13 mouse cellular contexts compared by ENCODE assay signal in the genomic region with DNA sequence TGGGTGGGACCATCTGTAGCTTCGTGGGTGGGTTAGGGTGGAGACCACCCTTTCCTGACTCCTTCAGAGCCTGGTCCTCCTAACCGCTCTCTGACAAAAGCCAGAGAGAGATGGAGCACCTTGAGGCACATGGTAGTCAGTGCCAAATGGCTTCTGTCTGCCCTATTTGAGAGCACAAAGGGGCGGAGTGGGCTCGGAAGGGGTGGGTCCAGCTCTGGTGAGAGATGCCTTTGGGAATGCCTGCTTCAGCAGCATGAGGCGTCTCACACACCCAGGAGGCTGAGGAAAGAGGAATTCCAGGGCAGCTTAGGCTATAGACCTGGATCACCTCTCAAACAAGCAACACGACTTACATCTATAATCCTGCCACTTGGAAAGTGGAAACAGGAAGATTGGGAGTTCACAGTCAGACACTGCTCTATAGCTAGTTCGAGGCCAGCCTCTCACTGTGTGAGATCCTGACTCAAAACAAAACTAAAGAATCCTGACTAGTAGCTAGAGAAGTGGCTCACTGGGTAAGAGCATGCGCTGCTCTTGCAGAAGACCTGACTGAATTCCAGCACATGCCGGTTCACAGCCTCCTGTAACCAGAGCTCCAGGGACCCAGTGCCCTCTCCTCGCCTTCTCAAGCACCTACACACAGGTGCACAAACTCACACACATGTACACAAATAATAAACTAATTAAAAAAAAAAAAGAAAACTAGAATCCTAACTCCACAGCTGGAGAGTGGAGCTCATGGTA. TPM values are rescaled to one million over a fixed set of nuclear protein-coding genes. Genes with fewer than 3 reads are reported as not detected.
DNase-seq lines count a peak whose midpoint lies in the region; ATAC-seq and TF ChIP-seq lines count a peak whose summit lies in the region.
"Had no signal": no experiment of that assay in that cellular context is flagged by ENCODE, and none has a peak within 500 bp of the region (broad histone marks: within the 10 kb centered on the region; RNA-seq: fewer than 3 reads in every experiment).

No protein-coding gene starts in this region.

- H3K27ac ChIP-seq in gastrocnemius, adult 2 months: peak overlapping the region; percentile 83
- 0 out of 2 replicates have a peak overlapping the region, but pooled peaks have one; percentile 18 for H3K27ac ChIP-seq in ES-E14 (ENCODE audit: insufficient read depth, low read depth, low read length, poor library complexity, severe bottlenecking)
- peak overlapping the region; percentile 72; the same call in 1 of the 2 replicates for H3K27ac ChIP-seq in forebrain, embryonic 12.5 days
- H3K27ac ChIP-seq in midbrain, embryonic 13.5 days: peak overlapping the region; percentile 92
- H3K27ac ChIP-seq: liver, embryonic 14.5 days; macrophage had no signal

- no peak for DNase-seq in gastrocnemius, adult 2 months
- no peak for DNase-seq in gastrocnemius, adult 8-10 months (ENCODE audit: low spot score in 2 of 2)
- DNase-seq in ES-E14 (ENCODE audit: low read depth, low spot score): no peak
- no peak for DNase-seq in urinary bladder, adult 18-20 months (ENCODE audit: low spot score in 2 of 2)
- DNase-seq in spleen, postnatal 4 days (ENCODE audit: low spot score in 2 of 2): no peak
- DNase-seq: heart, postnatal 4 days; right cerebral cortex, postnatal 14 days had no signal

- no peaks in the 10 kb centered on the region for H3K36me3 ChIP-seq in ES-E14 (ENCODE audit: control insufficient read depth, insufficient read depth, low read length, poor library complexity, severe bottlenecking)
- peaks cover 4% of the 10 kb centered on the region; the same call in 1 of the 2 replicates for H3K36me3 ChIP-seq in forebrain, embryonic 12.5 days (replicated peaks)
- H3K36me3 ChIP-seq in midbrain, embryonic 13.5 days: peaks cover 30% of the 10 kb centered on the region

- H3K4me3 ChIP-seq in gastrocnemius, adult 2 months: no peak overlapping the region
- H3K4me3 ChIP-seq in ES-E14 (ENCODE audit: insufficient read depth in 1 of 2, low read depth in 1 of 2, low read length in 2 of 2, poor library complexity in 1 of 2, severe bottlenecking in 1 of 2): no peak overlapping the region
- no peak overlapping the region for H3K4me3 ChIP-seq in forebrain, embryonic 12.5 days (replicated peaks)
- H3K4me3 ChIP-seq in midbrain, embryonic 13.5 days (replicated peaks): no peak overlapping the region
- H3K4me3 ChIP-seq: erythroblast, embryonic 14.5 days had no signal

- intact Hi-C loops in gastrocnemius, adult 2 months (cut with DNase I): loop anchor here (5.0 kb wide), 1 partner anchor 42 kb away; no protein-coding TSS in a partner anchor

- peak overlapping the region; percentile 27; the same call in 1 of the 2 replicates for H3K9ac ChIP-seq in ES-E14 (ENCODE audit: insufficient read depth, low read depth, low read length, poor library complexity, severe bottlenecking)
- H3K9ac ChIP-seq in forebrain, embryonic 12.5 days: peak overlapping the region; percentile 17; the same call in 1 of the 2 replicates
- peak overlapping the region; percentile 61; the same call in 1 of the 2 replicates for H3K9ac ChIP-seq in midbrain, embryonic 13.5 days (replicated peaks)
- H3K9ac ChIP-seq: liver, embryonic 14.5 days had no signal

- H3K27me3 ChIP-seq in forebrain, embryonic 12.5 days: no peaks in the 10 kb centered on the region
- H3K27me3 ChIP-seq in midbrain, embryonic 13.5 days: no peaks in the 10 kb centered on the region

- TF ChIP-seq CTCF in gastrocnemius, adult 2 months (IDR thresholded peaks at IDR 0.05): no peak

- no peak for ATAC-seq in forebrain, embryonic 12.5 days (ENCODE audit: low FRiP score)
- ATAC-seq in midbrain, embryonic 13.5 days: no peak
- no peak for ATAC-seq in CD4-positive, CD25-positive, alpha-beta regulatory T cell, adult 4 months

- WGBS in forebrain, embryonic 12.5 days: 55% methylated on average over 10 of the region's 10 CpGs
- WGBS in midbrain, embryonic 13.5 days: 47% methylated on average over 10 of the region's 10 CpGs

- H3K4me1 ChIP-seq in ES-E14 (ENCODE audit: control insufficient read depth in 2 of 2, insufficient read depth in 2 of 2, low read length in 2 of 2, poor library complexity in 1 of 2): peaks cover 3 to 35% of the 10 kb centered on the region in 2 experiments; a peak in 2 of 4 replicates
- peaks cover 37% of the 10 kb centered on the region for H3K4me1 ChIP-seq in forebrain, embryonic 12.5 days
- peaks cover 39% of the 10 kb centered on the region for H3K4me1 ChIP-seq in midbrain, embryonic 13.5 days (replicated peaks)

- no peaks in the 10 kb centered on the region; the same call in 1 of the 2 replicates for H3K9me3 ChIP-seq in ES-E14 (ENCODE audit: control insufficient read depth, insufficient read depth, low read depth, low read length)
- no peaks in the 10 kb centered on the region for H3K9me3 ChIP-seq in forebrain, embryonic 12.5 days
- no peaks in the 10 kb centered on the region for H3K9me3 ChIP-seq in midbrain, embryonic 13.5 days

- in situ Hi-C loops in ES-E14 (cut with MboI; ENCODE audit: low sequenced_read_pairs in 2 of 2, unreplicated experiment in 2 of 2): no loop called here

- no peak overlapping the region for H3K4me2 ChIP-seq in forebrain, embryonic 12.5 days
- no peak overlapping the region for H3K4me2 ChIP-seq in midbrain, embryonic 13.5 days (replicated peaks)

TF ChIP-seq in ES-E14, 5 proteins besides CTCF, POLR2A, EP300 and RAD21:
- TF ChIP-seq ZC3H11A (IDR thresholded peaks at IDR 0.05; ENCODE audit: borderline replicate concordance, low read depth, low read length): no peak
- no peak for TF ChIP-seq HCFC1 (IDR thresholded peaks at IDR 0.05; ENCODE audit: borderline replicate concordance, insufficient read depth, low read length)
- TF ChIP-seq CHD2 (IDR thresholded peaks at IDR 0.05; ENCODE audit: low read depth, low read length): no peak
- no peak for TF ChIP-seq MAFK (IDR thresholded peaks at IDR 0.05; ENCODE audit: insufficient read depth, low read depth, low read length)
- no peak for TF ChIP-seq ZNF384 (IDR thresholded peaks at IDR 0.05; ENCODE audit: low read depth, low read length)

RNA-seq across cellular contexts. Expression of gene Ier2, which starts 28.6 kb away (rescaled TPM):
- total RNA-seq in gastrocnemius, adult 2 months (2021): 1 to 10 TPM; 5.9 to 6.5 TPM
- total RNA-seq in gastrocnemius, adult 8-10 months (2022): 1 to 10 TPM; 4.3 to 5.1 (median 4.5) TPM
- total RNA-seq in ES-E14 (2012; rRNA removed): 49.3 and 49.7 TPM in 2 replicates
- polyA plus RNA-seq in forebrain, embryonic 12.5 days (2016; fragmentation: Nextera tagmentation; extraction: Ambion mirVana): 53.7 and 62.2 TPM in 2 replicates
- 20.0 and 26.3 TPM in 2 replicates for polyA plus RNA-seq in midbrain, embryonic 13.5 days (2015; fragmentation: Nextera tagmentation; extraction: Ambion mirVana)
- 10 to 100 TPM; 39.5 to 42.6 TPM for polyA plus RNA-seq in CD4-positive, CD25-positive, alpha-beta regulatory T cell, adult 4 months (2017; shearing (Covaris generic))

RNA-seq across cellular contexts. Expression of gene Trmt1, which starts 52.1 kb away (rescaled TPM):
- total RNA-seq in gastrocnemius, adult 2 months (2021): 10 to 100 TPM; 45.6 to 57.5 TPM
- 10 to 100 TPM; 44.9 to 73.7 (median 53.5) TPM for total RNA-seq in gastrocnemius, adult 8-10 months (2022)
- total RNA-seq in ES-E14 (2012; rRNA removed): 260 and 334 TPM in 2 replicates
- 55.4 and 59.6 TPM in 2 replicates for polyA plus RNA-seq in forebrain, embryonic 12.5 days (2016; fragmentation: Nextera tagmentation; extraction: Ambion mirVana)
- polyA plus RNA-seq in midbrain, embryonic 13.5 days (2015; fragmentation: Nextera tagmentation; extraction: Ambion mirVana): 50.1 and 55.7 TPM in 2 replicates
- polyA plus RNA-seq in CD4-positive, CD25-positive, alpha-beta regulatory T cell, adult 4 months (2017; shearing (Covaris generic)): 10 to 100 TPM; 45.0 to 60.3 TPM

RNA-seq across cellular contexts. Expression of gene Nacc1, which starts 53.6 kb away (rescaled TPM):
- total RNA-seq in gastrocnemius, adult 2 months (2021): 10 to 100 TPM; 18.7 to 24.3 TPM
- total RNA-seq in gastrocnemius, adult 8-10 months (2022): 10 to 100 TPM; 17.6 to 26.4 (median 20.7) TPM
- 75.4 and 85.5 TPM in 2 replicates for total RNA-seq in ES-E14 (2012; rRNA removed)
- polyA plus RNA-seq in forebrain, embryonic 12.5 days (2016; fragmentation: Nextera tagmentation; extraction: Ambion mirVana): 22.8 and 26.6 TPM in 2 replicates
- 16.8 and 17.3 TPM in 2 replicates for polyA plus RNA-seq in midbrain, embryonic 13.5 days (2015; fragmentation: Nextera tagmentation; extraction: Ambion mirVana)
- 1 to 10 TPM; 8.1 to 9.1 TPM for polyA plus RNA-seq in CD4-positive, CD25-positive, alpha-beta regulatory T cell, adult 4 months (2017; shearing (Covaris generic))

Comparison
In these comparisons a context has a peak if more than half of its experiments do, and no peak if none do; other contexts are left out.
1. H3K27ac ChIP-seq: peak in every context shown above with its lines; median percentile 92 in midbrain, embryonic 13.5 days; 83 in gastrocnemius, adult 2 months; 72 in forebrain, embryonic 12.5 days; 18 in ES-E14.